Mouse (Mus musculus): ENCODE data around the gene Camk2d. TPM values are rescaled to one million over a fixed set of nuclear protein-coding genes. Genes with fewer than 3 reads are reported as not detected.

The Camk2d gene
- total RNA-seq, 2 experiments from 2014 or later = 143 to 185 TPM

DNA sequence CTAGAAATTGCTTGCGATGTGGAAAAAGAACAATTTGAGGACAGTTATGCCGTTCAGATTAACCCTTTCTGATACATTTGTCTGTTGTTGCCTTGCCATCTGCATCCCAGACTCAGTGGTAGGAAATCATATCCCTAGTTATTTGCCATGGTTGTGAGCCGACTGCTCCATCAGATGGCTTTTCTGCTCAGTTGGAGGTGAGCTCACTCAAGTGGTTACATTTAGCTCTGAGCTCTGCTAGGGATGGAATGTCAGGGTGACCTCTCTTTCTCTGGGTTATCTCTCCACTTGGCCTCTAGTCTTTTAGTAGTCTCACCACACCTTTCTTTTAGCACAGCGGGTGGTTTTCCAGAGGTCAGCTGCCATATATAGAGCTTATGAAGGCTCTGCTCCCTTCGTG, 127.4 kb downstream of the Camk2d start:
- intact Hi-C loops (cut with DNase I) = no loop called here
- DNase-seq (ENCODE audit: low spot score in 2 of 2) = no peak

DNA sequence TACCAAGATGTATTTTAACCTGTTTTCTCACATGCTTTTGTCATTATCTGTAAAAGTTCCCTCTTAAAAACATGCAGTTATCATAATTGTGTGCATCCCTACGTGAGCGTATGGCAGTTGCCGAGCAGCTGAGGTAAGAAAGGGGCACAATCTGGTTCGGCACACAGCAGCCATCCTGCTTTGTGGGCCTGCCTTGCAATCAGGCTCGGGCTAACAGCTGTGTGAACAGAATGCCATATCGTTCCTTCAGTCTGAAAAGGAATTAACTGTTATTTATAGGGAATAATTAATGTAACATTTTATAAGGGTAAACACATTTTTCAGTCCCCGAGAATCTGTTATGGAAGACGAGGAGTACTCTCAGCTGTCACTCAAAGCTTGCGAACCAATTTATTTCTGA, 129.5 kb downstream of the Camk2d start:
- DNase-seq (ENCODE audit: low spot score in 2 of 2) = no peak
- intact Hi-C loops (cut with DNase I) = no loop called here

DNA sequence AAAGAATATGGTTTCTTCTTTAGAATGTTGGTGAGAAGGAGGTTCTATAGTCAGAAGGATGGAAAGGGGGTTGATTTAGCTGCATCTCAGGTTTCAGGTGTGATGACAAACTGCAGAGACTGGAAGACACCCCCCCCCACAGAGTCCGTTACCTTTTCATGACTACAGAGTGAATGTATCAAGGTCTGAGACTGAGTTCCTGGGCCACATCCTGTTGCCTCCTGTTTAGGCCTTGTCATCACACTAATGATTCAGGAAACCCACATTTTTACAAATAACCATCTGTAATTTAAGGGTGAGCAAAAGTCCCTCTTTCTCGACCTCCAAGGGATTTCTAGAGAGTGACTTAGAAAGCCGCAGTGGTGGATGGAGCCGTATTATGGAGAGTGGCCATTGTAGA, 131.3 kb downstream of the Camk2d start:
- no peak for DNase-seq (ENCODE audit: low spot score in 2 of 2)
- intact Hi-C loops (cut with DNase I) = no loop called here

DNA sequence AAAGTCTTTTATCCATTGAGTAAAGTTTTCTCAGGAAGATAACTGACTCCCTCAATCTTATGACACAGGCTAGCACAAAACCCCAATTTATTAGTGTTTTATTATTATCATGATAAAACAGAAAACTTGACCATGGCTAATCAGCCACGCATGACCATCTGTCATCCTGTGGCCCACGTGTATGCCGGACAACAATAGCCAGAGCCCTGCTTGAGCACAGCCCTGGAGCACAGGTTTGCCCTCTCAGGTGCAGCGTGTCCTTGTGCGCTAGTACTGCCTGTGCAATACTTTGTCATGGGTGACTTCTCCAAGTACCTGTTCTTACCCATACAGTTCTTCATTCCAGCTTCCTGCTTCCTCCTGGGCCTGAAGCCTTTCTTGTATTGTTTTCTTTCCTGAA, 134.3 kb downstream of the Camk2d start:
- intact Hi-C loops (cut with DNase I) = no loop called here
- DNase-seq (ENCODE audit: low spot score in 2 of 2) = no peak

DNA sequence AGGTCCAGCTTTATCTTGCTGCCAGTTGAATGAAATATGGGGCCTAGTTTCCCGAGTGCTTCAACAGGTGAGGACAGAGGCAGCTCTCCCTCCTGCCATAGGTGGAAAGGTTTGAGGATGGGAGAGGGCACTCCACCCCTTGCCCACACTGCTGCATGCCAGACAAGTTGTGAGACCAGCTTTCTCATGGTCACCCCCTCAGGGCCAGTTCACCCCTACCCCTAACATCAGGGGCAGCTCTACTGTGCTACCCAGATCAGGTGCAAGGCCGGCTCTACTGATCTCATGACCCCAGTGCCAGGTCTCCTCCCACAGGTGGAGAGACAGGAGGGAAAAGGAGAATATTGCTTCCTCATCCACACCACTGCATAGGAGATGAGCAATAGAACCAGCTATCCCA, 136.2 kb downstream of the Camk2d start:
- intact Hi-C loops (cut with DNase I) = no loop called here
- no peak for DNase-seq (ENCODE audit: low spot score in 2 of 2)

DNA sequence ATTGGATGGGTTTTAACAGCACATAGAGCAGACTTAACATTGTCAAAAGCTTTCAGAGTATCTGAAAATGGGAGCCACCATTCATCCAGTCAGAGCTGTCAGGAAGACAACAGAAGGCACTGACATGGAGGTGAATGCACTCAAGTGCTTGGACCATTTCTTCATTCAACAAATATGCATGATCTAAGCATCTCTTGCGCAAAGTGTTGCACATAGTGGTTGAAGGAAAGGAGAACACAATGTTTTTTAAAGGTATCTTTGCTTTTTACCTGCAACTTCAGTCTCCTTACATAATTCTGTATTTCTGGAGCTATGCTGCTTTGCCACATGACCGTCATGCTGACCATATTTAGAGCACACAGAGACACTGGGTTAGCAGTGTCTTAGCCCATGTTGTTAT, 138.4 kb downstream of the Camk2d start:
- DNase-seq (ENCODE audit: low spot score in 2 of 2) = no peak
- intact Hi-C loops (cut with DNase I) = no loop called here

DNA sequence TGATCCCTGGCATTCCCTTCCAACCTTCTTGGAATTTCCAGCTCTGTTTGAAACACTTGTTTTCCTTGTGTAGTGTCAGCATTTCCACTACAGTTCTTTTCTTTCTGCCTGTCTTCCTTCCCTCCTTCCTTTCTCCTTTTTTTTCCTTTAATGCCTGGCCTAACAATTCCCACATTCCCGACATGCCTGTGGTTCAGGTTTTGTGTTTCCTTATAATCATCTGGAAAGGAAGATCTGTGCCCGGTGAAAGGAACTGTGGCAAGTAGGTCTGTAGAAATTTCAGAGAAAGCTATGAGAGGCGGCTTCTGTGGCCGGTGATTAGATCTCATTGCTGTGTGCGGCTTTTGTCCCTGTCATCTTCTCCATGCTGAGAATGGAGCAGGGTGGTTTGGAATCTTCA, 139.1 kb downstream of the Camk2d start:
- intact Hi-C loops (cut with DNase I) = no loop called here
- DNase-seq (ENCODE audit: low spot score in 2 of 2) = no peak

DNA sequence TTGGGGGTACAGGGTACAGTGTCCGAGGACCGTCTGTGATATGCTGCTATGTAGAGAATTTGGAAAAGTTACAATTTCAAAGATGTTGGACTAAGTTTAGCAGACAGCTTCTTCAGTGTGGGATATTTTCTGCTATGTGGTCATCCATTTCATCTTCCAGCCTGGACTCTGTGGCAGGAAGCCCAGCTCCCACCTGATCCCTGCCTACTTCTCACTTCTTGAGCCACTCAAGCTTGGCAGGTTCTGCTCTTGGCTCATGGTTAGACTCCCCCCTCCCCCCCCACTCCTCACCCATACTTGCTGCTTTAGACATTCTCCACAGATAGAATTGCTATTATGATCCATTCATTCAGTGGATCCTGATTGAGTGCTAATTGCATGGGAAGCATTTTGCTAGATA, 141.0 kb downstream of the Camk2d start:
- DNase-seq (ENCODE audit: low spot score in 2 of 2) = no peak
- intact Hi-C loops (cut with DNase I) = no loop called here

DNA sequence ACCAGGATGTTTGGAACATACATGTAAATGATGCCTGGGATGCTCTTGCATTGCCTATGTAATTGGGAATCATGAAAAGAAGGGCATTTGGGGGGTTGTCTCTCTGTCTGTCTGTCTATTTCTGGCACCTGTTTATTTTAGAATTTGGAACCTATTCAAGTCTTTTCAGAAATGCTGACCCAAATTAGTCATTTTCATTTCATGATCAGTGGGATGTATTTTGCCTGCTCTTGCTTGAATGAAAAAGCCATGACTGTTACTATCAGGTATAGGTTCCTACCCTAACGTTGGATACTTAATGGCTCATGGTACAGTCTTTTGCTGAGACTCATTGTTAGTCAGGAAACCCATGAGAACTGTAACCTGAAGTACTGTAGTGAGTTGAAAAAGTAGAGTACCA, 144.0 kb downstream of the Camk2d start:
- intact Hi-C loops (cut with DNase I) = no loop called here
- no peak for DNase-seq (ENCODE audit: low spot score in 2 of 2)

DNA sequence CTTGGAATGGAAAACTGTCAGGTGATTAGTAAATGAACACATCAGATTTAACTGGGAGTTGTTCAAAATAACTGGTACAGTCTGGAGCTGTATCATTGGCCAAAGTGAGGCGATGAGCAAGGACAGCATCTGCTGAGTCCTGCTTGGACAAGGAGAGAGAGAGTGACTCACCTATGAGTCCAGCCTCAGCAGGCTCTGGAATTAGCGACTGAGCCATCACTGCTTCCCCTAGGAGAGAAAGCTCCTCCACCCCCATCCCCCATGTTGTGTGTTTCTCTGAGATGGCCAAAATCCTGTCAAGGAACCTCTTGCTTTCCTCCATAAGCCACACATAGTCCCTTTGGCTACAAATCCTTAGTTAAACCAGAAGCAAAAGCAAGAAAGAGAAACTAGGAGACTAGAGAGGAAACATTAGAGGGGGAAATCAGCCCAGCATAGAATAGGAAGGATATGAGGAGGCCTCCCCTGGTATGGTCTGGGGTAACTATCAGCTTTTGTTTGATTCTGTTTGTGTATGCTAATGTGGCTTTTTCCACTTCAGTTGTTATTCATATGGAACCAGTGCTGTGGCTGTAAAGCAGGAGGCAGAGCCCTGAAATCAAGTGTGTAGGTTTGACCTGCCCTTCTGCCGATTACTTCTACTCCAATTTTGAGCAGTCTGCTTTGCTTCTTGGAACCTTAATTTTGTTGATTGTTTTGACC, 148.5 kb downstream of the Camk2d start:
- intact Hi-C loops (cut with DNase I) = loop anchor here (2.0 kb wide), 1 partner anchor 30 kb away; no protein-coding TSS in a partner anchor
- no peak for DNase-seq (ENCODE audit: low spot score in 2 of 2)

DNA sequence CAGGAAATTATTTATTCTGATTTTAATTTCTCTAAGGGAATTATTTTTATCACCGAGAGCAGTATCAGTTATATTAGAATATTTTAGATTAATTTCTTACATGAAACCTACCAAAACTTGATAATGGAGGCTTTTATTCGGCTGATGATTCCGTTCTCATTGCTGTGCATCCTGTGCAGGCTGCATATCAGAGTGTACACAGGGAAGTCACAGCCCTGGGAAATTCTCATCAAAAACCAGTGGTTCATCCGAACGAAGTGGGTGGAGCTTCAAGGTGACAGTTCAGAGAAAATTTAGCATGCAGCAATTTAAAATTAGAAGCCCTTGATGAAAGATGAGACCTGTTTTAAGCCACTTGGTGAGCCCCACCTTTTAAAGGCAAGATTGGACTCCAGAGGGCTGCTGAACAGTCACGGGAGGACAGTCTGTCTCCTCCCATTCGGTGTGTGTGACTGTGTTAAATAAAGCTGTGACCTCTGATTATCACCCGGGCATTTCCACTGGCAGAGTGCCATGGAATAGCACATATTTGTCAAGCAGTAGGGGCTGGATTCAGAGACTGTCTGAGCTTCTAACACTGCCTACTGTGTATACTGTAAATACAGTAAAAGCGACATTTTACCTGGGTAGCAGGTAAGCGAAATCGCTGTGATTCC, 150.2 kb downstream of the Camk2d start:
- intact Hi-C loops (cut with DNase I) = no loop called here
- no peak for DNase-seq (ENCODE audit: low spot score in 2 of 2)

DNA sequence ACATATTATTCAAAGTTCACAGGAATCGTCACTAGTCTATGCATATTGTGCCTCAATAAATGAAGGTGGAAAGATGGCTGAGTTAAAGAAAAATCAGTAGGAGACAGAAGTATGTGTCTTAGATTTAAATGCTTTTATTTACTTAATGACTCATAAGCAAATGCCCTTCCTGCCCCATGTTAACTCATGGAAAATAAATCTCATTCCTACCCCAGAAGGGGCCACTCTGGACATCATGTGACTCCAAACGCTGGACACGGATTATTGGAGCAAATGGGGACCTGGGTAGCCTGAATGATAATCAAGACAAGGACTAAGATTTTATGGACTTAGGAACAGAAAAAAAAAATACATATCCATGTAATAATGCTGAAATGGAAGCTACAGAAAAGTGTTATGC, 151.5 kb downstream of the Camk2d start:
- no peak for DNase-seq (ENCODE audit: low spot score in 2 of 2)
- intact Hi-C loops (cut with DNase I) = no loop called here

DNA sequence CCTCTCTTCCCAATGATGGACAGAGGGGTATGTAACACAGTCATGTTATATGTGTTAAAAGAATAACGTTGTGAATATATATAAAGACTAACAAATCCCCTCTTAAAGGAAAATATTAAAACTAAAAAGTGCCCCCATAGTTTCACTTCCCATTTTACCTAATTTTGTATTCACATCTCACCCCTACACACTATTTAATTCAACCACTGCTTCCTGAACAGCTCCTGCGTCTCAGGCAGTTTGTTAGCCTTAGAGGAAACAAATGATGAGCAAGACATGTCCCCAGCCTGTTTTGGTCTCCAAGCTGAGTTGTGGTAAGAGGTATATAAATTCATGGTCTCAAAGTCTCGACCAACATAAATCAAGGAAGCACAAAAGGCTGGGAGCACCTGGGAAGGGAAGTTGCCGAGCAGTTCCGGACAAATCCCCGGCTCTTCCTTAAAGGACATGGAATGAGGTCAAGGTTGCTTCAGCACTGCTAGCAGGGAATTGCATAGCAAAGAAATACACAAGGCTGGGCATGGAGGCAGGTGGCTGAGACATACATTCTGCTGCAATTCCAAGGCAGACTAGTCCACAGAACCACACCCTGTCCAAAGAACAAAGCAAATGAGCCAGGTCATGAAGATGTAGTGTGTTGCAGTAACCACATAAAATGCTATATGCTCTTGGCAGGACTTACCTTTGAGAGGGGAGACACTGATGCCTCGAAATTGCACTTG, 155.4 kb downstream of the Camk2d start:
- intact Hi-C loops (cut with DNase I) = no loop called here
- DNase-seq (ENCODE audit: low spot score in 2 of 2) = no peak

DNA sequence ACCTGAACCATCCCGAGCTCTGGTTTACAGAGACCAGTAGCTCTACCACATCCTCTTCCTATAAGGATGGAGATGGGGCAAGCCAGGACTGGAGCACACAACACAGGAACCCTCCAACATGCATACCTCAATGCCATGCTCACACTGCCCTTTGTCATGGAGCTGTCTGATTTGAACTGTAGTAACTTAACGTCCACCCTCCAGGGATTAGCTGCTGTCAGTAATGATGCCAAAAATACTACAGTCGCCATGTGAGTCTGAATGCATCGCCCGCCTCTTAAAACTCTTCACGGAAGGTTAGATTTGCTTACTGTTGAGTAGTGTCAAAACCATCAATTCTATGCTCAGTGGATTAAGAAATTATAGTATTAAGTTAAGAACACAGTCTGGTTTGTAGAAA, 156.9 kb downstream of the Camk2d start:
- intact Hi-C loops (cut with DNase I) = no loop called here
- no peak for DNase-seq (ENCODE audit: low spot score in 2 of 2)

DNA sequence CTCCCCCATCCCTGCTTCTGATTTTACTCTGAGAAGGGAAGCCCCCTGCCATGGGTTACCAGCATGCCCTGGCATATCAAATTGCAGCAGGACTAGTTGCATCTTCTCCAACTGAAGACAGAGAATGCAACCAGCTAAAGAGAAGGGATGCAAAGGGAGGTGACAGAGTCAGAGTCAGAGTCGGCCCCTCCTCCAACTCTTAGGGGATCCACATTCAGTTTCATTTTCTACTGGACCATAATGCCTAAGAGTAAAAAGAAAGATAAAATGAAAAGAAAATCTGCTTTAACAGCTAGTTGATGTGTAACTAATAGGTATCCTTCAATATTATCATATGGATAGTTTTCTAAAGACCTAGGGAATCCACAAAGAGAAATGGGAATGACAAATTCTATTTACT, 162.3 kb downstream of the Camk2d start:
- intact Hi-C loops (cut with DNase I) = no loop called here
- DNase-seq (ENCODE audit: low spot score in 2 of 2) = no peak

DNA sequence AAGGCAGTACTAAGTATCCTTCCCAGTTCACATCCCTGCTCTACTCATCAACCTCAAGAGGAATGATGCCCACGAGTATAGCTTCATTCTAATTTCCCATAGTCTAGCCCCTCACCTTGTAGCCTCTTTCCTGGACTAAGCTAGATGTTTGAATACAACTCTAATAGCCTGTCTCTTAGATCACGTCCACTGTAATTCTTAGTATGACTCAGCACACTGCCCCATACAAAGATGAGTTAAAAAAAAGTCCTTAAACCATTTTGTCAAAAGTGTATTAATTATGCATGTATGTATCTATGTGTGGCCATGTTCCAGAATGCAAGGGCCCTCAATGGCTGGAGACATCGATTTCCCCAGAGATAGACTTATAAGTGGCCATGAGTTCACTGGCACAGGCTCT, 164.5 kb downstream of the Camk2d start:
- no peak for DNase-seq (ENCODE audit: low spot score in 2 of 2)
- intact Hi-C loops (cut with DNase I) = no loop called here

DNA sequence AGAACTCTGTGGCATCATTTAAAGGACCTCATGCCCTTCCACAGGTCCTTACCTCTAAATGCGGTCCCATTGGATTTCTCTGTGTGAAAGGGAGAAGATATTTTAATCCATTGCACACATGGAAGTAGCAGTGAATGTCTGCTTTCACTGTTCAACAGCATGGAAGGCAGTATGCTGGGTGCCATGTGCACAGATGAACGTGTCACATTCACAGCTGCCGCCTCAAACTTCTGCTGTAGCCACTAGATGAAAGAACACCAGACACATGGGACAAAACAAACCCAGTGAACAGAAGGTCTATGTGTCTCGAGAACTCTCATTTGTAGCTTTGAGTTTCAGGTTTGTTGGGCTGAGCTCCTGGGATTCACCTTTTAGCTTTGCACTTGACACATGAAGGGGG, 168.6 kb downstream of the Camk2d start:
- intact Hi-C loops (cut with DNase I) = no loop called here

DNA sequence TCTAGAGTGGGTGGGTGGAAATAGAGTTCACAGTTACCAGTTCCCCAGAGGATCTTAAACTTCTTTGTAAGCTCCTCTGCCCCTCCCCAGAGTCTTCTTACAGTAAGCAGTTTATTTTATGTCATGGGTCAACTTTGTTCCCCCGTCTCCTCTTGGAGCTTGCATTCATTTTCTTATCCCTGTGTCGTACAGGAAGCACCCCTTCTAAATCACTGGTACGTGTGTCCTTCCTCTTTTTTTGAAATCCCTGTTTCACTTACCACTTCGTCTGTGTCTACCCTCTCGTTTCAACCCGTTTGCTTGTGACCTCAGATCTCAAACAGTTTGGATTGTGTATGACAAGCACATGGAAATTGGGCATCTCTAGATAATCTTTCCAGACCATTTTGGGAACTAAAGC, 174.0 kb downstream of the Camk2d start:
- DNase-seq (ENCODE audit: low spot score in 2 of 2) = no peak
- intact Hi-C loops (cut with DNase I) = no loop called here

More for the DNA sequence above, 168.6 kb downstream of the Camk2d start:
- no peak for DNase-seq (ENCODE audit: low spot score in 2 of 2)

DNA sequence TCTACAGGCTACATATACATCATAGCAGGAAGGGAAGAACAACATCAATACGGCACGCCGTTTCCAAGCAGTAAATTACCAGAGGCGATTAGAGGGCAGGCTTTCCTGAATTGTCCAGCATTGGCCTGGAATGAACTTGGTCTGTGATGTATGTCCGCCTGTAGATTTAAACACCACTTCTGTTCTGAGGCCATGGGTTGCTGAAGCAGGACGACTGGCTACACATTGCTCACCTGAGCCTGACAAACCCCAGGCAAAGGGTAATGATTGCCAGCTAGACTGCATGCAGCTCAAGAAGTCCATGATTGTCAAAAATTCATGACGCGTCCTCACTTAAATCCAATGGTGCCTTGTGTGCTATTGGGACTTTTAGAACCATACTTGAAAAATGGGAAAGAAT, 174.9 kb downstream of the Camk2d start:
- no peak for DNase-seq (ENCODE audit: low spot score in 2 of 2)
- intact Hi-C loops (cut with DNase I) = loop anchor here (1.0 kb wide), 1 partner anchor 175 kb away; the partner anchor contains the start of gene Camk2d

DNA sequence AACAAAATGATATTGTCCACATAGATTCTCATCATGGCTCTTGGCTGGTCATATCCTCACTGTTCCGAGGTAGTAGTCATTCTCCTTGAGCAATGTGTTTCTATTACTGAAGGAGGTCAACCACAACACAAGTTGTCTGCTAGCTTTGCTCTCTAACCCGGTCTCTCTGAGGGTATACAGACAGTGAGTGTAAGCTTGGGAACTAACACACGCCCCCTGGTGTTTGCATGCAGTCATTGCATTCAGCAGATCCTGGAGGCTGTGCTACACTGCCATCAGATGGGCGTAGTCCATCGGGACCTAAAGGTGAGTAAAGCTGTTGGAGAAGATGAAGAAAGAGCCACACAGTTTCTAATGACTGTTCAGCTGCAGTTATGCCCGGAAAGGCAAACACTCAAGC, 175.4 kb downstream of the Camk2d start:
- DNase-seq (ENCODE audit: low spot score in 2 of 2) = peak; percentile 45 to 61
- intact Hi-C loops (cut with DNase I) = loop anchor here (1.0 kb wide), 1 partner anchor 175 kb away; the partner anchor contains the start of gene Camk2d

DNA sequence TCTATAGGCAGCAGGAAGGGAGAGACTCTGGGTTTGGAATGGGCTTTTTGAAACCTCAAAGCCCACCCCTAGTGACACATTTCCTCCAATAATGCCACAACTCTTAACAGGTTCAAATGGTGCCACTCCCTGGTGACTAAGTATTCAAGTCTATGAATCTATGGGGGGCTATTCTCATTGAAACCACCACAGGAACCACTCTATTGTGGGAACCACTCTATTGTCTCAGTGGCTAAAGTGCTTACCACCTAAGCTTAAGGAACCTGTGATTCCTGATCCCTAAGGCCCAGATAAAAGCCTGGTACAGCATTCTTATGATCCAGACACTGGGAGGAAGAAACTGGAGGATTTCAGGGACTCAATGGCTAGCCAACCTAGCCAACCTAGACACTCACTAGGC, 179.9 kb downstream of the Camk2d start:
- intact Hi-C loops (cut with DNase I) = no loop called here
- DNase-seq (ENCODE audit: low spot score in 2 of 2) = no peak

Data from left cerebral cortex, postnatal 36 days (tissue).